Mouse (Mus musculus) midbrain, embryonic 11.5 days (tissue): ENCODE data around the gene Snx19. TPM values are rescaled to one million over a fixed set of nuclear protein-coding genes. Genes with fewer than 3 reads are reported as not detected.

ENCODE experiments used
- ATAC-seq: fragments of 200-750 bp; cut with Nextera tagmentation; 2 replicates; pipeline ENCODE4 v1.8.0; 2017; ENCODE audit warnings: moderate TSS enrichment, moderate library complexity; ENCODE audit not compliant: low FRiP score
- DNase-seq: peaks from one replicate; pipeline ENCODE4 v3.0.0; 2015; ENCODE audit warnings: low spot score; ENCODE audit errors: missing footprints
- H3K27ac ChIP-seq: fragments of 300-500 bp; sonication (generic); 2 replicates; pipeline ENCODE4 v1.5.1; 2014; ENCODE audit warnings: low read depth, low read length
- H3K27me3 ChIP-seq: fragments of 300-500 bp; sonication (generic); 2 replicates; pipeline ENCODE4 v1.6.1; 2014; ENCODE audit warnings: mild to moderate bottlenecking, low read length, moderate library complexity, mixed read lengths; ENCODE audit not compliant: control insufficient read depth, insufficient read depth
- H3K36me3 ChIP-seq: fragments of 300-500 bp; sonication (generic); 2 replicates; pipeline ENCODE4 v1.6.1; 2014; ENCODE audit warnings: mild to moderate bottlenecking, low read length, moderate library complexity, mixed read lengths; ENCODE audit not compliant: control insufficient read depth, insufficient read depth
- H3K4me1 ChIP-seq: fragments of 300-500 bp; sonication (generic); 2 replicates; pipeline ENCODE4 v1.6.1; 2014; ENCODE audit warnings: low read length; ENCODE audit not compliant: control insufficient read depth, insufficient read depth
- H3K4me2 ChIP-seq: fragments of 300-500 bp; sonication (generic); 2 replicates; pipeline ENCODE4 v1.6.1; 2014; ENCODE audit warnings: mild to moderate bottlenecking, moderate library complexity
- H3K4me3 ChIP-seq: fragments of 300-500 bp; sonication (generic); 2 replicates; pipeline ENCODE4 v1.5.1; 2014; ENCODE audit warnings: low read depth, low read length
- H3K9ac ChIP-seq: fragments of 300-500 bp; sonication (generic); 2 replicates; pipeline ENCODE4 v1.6.1; 2014; ENCODE audit warnings: low read length
- H3K9me3 ChIP-seq: fragments of 300-500 bp; sonication (generic); 2 replicates; pipeline ENCODE4 v1.6.1; 2016; ENCODE audit warnings: low read length; ENCODE audit not compliant: control insufficient read depth
- WGBS: fragments of 180-500 bp; shearing (Covaris S2); extraction: QIAGEN DNeasy Blood & Tissue Kit; methylation state at CpG from one replicate; pipeline ENCODE4 v1.1.7; 2014; 5-methylcytosine and 5-hydroxymethylcytosine counted together
- polyA plus RNA-seq: library from polyadenylated mRNA; unstranded; fragments of >200 nt; fragmentation: Nextera tagmentation; extraction: Ambion mirVana; gene quantifications from 2 replicates; pipeline ENCODE4 v1.2.1, GENCODE M21; 2014

Snx19 gene
- 25.8 and 27.5 TPM in 2 replicates for polyA plus RNA-seq

DNA sequence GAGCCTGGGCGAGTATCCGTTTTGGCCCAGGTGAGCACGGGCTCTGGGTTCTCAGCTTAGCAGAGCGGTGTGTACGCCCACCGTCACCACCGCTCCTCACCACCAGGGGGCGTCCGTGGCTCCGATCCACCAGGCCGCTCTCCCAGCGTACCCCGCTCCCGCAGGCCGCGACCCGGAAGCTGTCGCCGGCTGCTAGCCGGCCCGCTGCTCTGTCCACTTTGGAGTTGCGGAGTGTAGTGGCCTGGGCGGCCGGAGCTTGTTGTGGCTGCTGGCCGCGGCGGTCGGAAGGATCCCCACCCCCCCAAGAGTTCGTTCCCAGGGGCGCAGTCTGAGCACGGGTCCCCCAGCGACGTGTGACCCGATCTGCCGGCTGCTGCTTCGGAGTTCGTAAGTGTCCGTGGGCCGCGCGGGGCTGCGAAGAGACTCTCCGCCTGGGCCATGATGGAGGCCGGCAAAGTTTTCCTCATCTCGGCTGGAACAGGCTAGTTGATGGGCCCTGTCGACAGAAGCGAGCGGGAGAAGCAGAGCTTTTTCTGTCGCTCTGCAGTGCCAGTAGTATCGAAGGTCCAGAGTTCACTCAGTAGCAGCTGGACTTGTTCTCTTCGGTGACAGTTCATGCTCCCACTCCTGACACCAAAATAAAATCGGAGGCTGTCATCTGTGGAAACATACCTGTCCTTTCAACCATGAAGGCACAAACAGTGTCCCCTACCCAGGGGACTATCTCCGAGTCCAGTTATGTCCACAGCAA, at the start of gene Snx19:
TSS of gene Snx19 (plus strand) at position 227 of the 751 bp plus-strand sequence.
- 3% methylated on average over 52 of the region's 53 CpGs for WGBS
- Histone ChIP-seq H3K4me3 (peak within 1 kb of the TSS; percentile 80), H3K9ac (peak within 1 kb of the TSS; percentile 90), H3K36me3 (no peaks in the 10 kb centered on the region; the same call in 1 of the 2 replicates), H3K4me2 (peak within 1 kb of the TSS; percentile 84), H3K4me1 (peaks cover 20% of the 10 kb centered on the region), H3K9me3 (no peaks in the 10 kb centered on the region), H3K27me3 (no peaks in the 10 kb centered on the region), H3K27ac (no peak within 1 kb of the TSS; the same call in 1 of the 2 replicates)
- DNase-seq (peak; percentile 99), ATAC-seq (peak; percentile 97)

DNA sequence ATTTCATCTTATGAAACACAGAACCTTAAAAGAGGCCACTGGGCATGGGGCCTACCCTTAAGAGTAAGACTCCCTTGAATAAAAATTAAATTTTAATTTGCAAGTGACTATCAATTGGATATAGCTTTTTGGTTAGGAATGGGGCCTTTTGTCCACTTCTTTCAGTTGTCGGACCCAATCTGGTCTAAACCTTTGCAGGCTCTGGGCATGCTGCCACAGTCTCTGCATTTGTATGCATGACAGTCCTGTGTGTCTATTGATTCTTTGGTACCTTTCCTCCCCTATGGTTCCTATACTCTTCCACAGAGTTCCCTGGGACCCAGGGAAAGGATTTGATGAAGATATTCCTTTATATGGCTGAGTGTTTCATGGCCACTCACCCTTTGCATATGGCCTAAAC, 26.1 kb upstream of the Snx19 start:
- no peak for DNase-seq
- no peaks in the 10 kb centered on the region for H3K27me3 ChIP-seq
- no peak for ATAC-seq

DNA sequence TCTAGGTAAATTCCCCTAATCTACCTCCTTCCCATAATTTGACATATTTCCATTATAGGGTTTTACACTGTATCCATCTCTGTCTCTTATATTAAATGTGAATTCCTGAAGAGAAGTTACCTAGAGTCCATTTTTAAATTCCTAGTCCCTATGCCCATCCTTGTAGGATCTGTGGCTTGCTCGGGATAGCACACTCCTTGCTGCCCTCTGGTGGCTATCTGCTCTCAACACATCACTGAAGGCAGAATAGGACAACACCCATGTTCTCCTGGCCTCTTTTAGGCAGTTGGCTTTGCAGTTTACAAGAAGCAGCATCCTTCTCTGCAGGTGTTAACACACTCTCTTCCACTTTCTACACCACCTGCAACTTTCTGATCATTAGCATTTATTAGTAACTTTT, 4.0 kb upstream of the Snx19 start:
- ATAC-seq (no peak), DNase-seq (peak; percentile 91)
- no peak overlapping the region for H3K27ac ChIP-seq
- H3K9ac ChIP-seq, result no peak overlapping the region
- 13% methylated on average over 1 of the region's 1 CpGs for WGBS
- no peaks in the 10 kb centered on the region for H3K36me3 ChIP-seq
- no peaks in the 10 kb centered on the region for H3K27me3 ChIP-seq
- no peak overlapping the region for H3K4me2 ChIP-seq
- H3K4me3 ChIP-seq, result no peak overlapping the region
- H3K4me1 ChIP-seq, result peaks cover 6% of the 10 kb centered on the region
- H3K9me3 ChIP-seq, result no peaks in the 10 kb centered on the region

More for the DNA sequence above, 26.1 kb upstream of the Snx19 start:
- no peak overlapping the region for H3K4me2 ChIP-seq
- 95% methylated on average over 1 of the region's 1 CpGs for WGBS
- no peak overlapping the region for H3K4me3 ChIP-seq
- no peaks in the 10 kb centered on the region for H3K36me3 ChIP-seq
- H3K9me3 ChIP-seq, result no peaks in the 10 kb centered on the region
- H3K27ac ChIP-seq, result no peak overlapping the region
- H3K4me1 ChIP-seq, result no peaks in the 10 kb centered on the region
- H3K9ac ChIP-seq, result no peak overlapping the region

DNA sequence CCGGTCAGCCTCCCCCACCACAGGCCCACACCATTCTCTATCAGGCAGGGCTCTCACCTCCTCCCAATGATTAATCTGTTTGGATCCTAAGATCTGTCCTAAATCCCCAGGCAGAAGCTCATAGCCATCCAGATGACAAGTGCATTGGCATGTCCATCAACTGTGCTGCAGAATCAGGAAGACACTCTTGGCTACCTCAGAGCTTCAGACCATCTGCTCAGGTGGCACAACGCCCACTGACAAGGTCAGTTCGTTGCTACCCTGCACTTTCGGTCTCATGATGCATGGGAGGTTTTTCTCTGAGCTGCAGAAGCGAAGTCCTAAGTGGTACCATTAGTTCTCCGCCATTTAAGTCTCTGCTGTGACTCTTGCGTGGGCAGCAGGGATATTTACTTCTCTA, 1.7 kb upstream of the Snx19 start:
- ATAC-seq (no peak), DNase-seq (no peak)
- no peaks in the 10 kb centered on the region for H3K9me3 ChIP-seq
- H3K4me2 ChIP-seq, result no peak overlapping the region
- no peak overlapping the region for H3K27ac ChIP-seq
- H3K27me3 ChIP-seq, result no peaks in the 10 kb centered on the region
- peaks cover 20% of the 10 kb centered on the region for H3K4me1 ChIP-seq
- no peak overlapping the region for H3K9ac ChIP-seq
- 86% methylated on average over 7 of the region's 7 CpGs for WGBS
- H3K36me3 ChIP-seq, result no peaks in the 10 kb centered on the region
- H3K4me3 ChIP-seq, result no peak overlapping the region

DNA sequence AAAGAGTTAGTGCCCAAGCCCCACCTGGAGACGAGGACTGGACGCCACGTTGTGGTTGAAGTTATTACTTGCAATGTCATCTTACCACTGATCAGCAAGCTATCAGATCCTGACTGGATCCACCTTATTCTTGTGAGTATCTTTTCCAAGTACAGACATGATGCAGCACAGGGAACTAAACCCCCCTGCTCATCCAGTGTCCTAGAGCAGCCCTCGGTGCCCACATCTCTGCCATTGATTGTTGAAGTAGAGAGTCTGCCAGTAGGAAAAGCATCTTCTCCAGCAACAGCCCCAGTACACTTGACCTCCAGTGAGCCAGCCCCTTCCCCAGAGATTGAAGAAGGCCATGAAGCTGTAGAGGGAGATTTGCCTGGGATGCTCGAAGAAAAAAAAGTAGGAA, 1.3 kb downstream of the Snx19 start:
- no peaks in the 10 kb centered on the region for H3K9me3 ChIP-seq
- H3K4me1 ChIP-seq, result peaks cover 20% of the 10 kb centered on the region
- 95% methylated on average over 5 of the region's 5 CpGs for WGBS
- DNase-seq (peak; percentile 56), ATAC-seq (no peak)
- H3K36me3 ChIP-seq, result no peaks in the 10 kb centered on the region; the same call in 1 of the 2 replicates
- no peak overlapping the region for H3K9ac ChIP-seq
- H3K4me2 ChIP-seq, result no peak overlapping the region
- no peak overlapping the region for H3K27ac ChIP-seq
- H3K4me3 ChIP-seq, result no peak overlapping the region
- H3K27me3 ChIP-seq, result no peaks in the 10 kb centered on the region

DNA sequence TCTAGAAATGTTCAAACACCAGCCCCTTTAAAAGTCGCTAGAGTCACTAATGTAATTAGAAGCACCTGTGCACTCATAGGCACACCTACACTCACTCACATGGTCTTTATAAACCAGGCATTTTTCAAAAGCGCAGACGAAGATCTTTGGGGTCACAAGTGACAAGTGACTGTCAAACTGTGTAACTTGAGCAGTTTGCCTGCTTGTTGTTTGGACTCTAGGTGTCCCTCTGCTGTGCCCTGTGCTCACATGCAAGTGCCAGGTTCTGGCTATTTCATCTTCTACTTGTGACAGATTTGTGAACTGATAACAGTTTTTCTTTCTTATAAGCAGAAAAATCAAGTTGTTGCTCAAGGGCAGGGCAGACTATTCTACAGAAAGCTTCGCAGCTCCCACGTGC, 3.5 kb downstream of the Snx19 start:
- Histone ChIP-seq H3K9me3 (no peaks in the 10 kb centered on the region), H3K4me2 (no peak overlapping the region), H3K36me3 (peaks cover 4% of the 10 kb centered on the region; the same call in 1 of the 2 replicates), H3K4me1 (peaks cover 20% of the 10 kb centered on the region), H3K9ac (no peak overlapping the region), H3K4me3 (no peak overlapping the region), H3K27me3 (no peaks in the 10 kb centered on the region), H3K27ac (no peak overlapping the region)
- WGBS, result 87% methylated on average over 5 of the region's 5 CpGs
- ATAC-seq (no peak), DNase-seq (no peak)

DNA sequence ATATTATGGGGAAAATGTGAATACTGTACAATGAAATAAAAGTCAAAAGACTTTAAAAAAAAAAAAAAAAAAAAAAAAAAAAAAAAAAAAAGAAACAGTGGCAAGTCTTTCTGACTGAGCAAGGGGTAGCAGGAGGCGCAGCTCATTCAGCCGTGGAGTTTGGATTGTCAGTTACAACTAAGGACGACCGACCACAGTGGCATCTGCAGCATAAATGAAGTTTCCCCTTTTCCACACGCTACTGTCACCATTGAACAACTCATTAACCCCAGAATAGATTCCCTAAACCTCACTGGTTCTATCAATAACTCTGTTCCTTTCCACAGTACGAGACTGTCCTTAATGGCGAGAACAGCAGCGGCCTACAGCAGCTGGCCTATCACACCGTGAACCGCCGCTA, 5.0 kb downstream of the Snx19 start:
- no peaks in the 10 kb centered on the region for H3K9me3 ChIP-seq

DNA sequence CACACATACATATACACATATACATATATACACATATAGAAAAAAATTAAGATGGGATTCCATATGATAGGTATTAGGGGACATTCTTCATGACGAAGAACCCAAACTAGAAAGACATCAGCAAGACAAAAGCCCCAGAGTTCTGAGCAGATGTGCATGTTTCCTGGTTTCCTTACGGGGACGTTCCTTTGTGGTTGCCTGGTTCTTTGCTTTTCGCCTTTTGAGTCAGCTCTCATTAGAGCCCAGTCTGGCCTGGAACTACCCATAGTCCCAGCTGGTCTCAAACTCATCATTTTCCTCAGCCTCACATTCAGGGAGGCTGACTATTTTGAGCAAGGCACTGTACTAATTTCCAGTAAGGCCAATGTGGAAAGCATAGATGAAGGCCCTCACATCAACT, 7.0 kb downstream of the Snx19 start:
- H3K27me3 ChIP-seq, result no peaks in the 10 kb centered on the region
- no peak overlapping the region for H3K4me3 ChIP-seq
- peaks cover 11% of the 10 kb centered on the region; the same call in 1 of the 2 replicates for H3K36me3 ChIP-seq
- H3K27ac ChIP-seq, result no peak overlapping the region
- H3K9ac ChIP-seq, result no peak overlapping the region
- H3K4me2 ChIP-seq, result no peak overlapping the region
- H3K4me1 ChIP-seq, result peaks cover 5% of the 10 kb centered on the region; the same call in 1 of the 2 replicates
- ATAC-seq (no peak), DNase-seq (no peak)
- H3K9me3 ChIP-seq, result no peaks in the 10 kb centered on the region
- 94% methylated on average over 4 of the region's 4 CpGs for WGBS

More for the DNA sequence above, 5.0 kb downstream of the Snx19 start:
- Histone ChIP-seq H3K4me2 (no peak overlapping the region), H3K27me3 (no peaks in the 10 kb centered on the region), H3K4me3 (no peak overlapping the region), H3K27ac (no peak overlapping the region), H3K4me1 (peaks cover 20% of the 10 kb centered on the region), H3K36me3 (peaks cover 11% of the 10 kb centered on the region; the same call in 1 of the 2 replicates), H3K9ac (no peak overlapping the region)
- WGBS, result 92% methylated on average over 11 of the region's 11 CpGs
- ATAC-seq (no peak), DNase-seq (no peak)

DNA sequence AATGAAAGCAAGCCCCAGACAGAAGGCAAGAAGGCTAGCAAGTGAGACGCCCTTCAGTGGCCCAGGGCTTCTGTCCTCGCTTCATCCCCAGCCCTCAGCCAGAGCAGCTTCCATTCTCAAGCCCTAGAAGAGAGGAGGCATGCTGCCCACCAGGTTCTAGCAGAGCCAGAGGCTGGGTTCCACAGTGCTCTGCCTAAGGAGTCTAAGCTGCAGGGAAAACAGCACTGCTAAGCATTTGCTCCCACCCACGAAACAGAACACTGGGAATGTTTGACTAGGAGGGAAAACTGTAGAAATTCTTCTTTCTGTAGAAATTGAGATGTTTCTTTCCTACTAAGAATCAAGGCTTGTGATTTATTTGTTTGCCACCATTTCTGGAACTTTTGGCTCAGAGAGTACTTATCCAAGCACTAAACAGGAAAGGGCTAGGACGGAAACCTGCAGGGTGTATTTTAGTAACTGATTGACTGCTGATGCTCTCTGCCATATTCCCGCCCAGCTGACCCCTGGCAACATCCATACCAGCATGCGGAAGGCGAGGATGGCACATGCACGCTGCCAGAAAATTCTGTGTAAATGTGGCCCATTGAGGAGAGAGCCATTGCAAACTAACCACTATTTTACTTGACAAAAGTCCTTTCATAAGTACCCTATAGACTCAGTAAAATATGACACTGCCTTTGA, 9.1 kb downstream of the Snx19 start:
- Histone ChIP-seq H3K4me1 (no peaks in the 10 kb centered on the region), H3K36me3 (peaks cover 13% of the 10 kb centered on the region; the same call in 1 of the 2 replicates), H3K9ac (no peak overlapping the region), H3K9me3 (no peaks in the 10 kb centered on the region), H3K4me3 (no peak overlapping the region), H3K27me3 (no peaks in the 10 kb centered on the region), H3K4me2 (no peak overlapping the region), H3K27ac (no peak overlapping the region)
- DNase-seq (no peak), ATAC-seq (no peak)
- 93% methylated on average over 8 of the region's 8 CpGs for WGBS
